Mouse (Mus musculus): Measurements from ENCODE around the gene Olfr504. TPM values are rescaled to one million over a fixed set of nuclear protein-coding genes. Genes with fewer than 3 reads are reported as not detected.
"Not testable (repeated sequence)": the region's sequence is repeated elsewhere in the genome, so short reads cannot be mapped to it uniquely, and the experiment has no call there.

The Olfr504 gene
- polyA plus RNA-seq (2015; fragmentation: Nextera tagmentation; extraction: Ambion mirVana): not detected in 2 replicates

DNA sequence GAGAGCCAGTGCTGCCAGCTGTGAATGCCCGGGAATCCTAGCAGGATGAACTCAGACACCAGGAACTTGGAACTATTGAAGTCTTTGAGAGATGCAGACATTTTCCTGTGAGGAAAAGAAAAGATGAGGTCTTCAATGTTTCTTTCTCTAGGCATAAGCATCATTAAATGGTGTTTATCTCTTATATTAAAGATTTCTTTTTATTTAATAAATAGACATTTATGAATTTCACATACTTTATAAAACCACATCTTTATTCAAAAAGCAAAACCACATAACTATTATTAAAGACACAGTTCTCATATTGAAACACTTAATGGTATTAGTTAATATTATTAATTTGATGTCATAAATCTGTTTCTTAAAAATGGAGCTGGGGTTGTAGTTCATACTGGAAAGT, at the start of gene Olfr504:
Olfr504 (minus strand) TSS at position 101 of the 400 bp plus-strand sequence.
- Histone ChIP-seq H3K4me2 (no peak within 1 kb of the TSS), H3K27me3 (no peaks in the 10 kb centered on the region), H3K4me1 (no peaks in the 10 kb centered on the region), H3K36me3 (no peaks in the 10 kb centered on the region), H3K4me3 (no peak within 1 kb of the TSS), H3K27ac (no peak within 1 kb of the TSS), H3K9ac (no peak within 1 kb of the TSS), H3K9me3 (no peaks in the 10 kb centered on the region)
- no peak for ATAC-seq (ENCODE audit: borderline replicate concordance, extremely low read depth, low FRiP score, low TSS enrichment)
- WGBS: 93% methylated on average over 1 of the region's 1 CpGs

- no peak overlapping the region for H3K4me2 ChIP-seq
- no peak overlapping the region for H3K9ac ChIP-seq
- no peak overlapping the region for H3K4me3 ChIP-seq
- H3K27me3 ChIP-seq: no peaks in the 10 kb centered on the region
- H3K4me1 ChIP-seq: no peaks in the 10 kb centered on the region
- H3K36me3 ChIP-seq: no peaks in the 10 kb centered on the region
- ATAC-seq (ENCODE audit: borderline replicate concordance, extremely low read depth, low FRiP score, low TSS enrichment): no peak
- H3K27ac ChIP-seq: no peak overlapping the region
- no peaks in the 10 kb centered on the region for H3K9me3 ChIP-seq
- 84% methylated on average over 2 of the region's 2 CpGs for WGBS
Observed at GRCm38 (mm10) chr7:108614110-108614509, 48.5 kb upstream of the Olfr504 start.

GRCm38 (mm10) chr7:108610487-108610886, 44.9 kb upstream of the Olfr504 start, which contains the start of gene Olfr506:
TSS of gene Olfr506 (plus strand) at chr7:108610787.
- no peaks in the 10 kb centered on the region for H3K36me3 ChIP-seq
- no peak for ATAC-seq (ENCODE audit: borderline replicate concordance, extremely low read depth, low FRiP score, low TSS enrichment)
- H3K4me2 ChIP-seq: no peak within 1 kb of the TSS
- no peaks in the 10 kb centered on the region for H3K4me1 ChIP-seq
- H3K9ac ChIP-seq: no peak within 1 kb of the TSS
- H3K4me3 ChIP-seq: no peak within 1 kb of the TSS
- H3K27me3 ChIP-seq: no peaks in the 10 kb centered on the region
- no peaks in the 10 kb centered on the region for H3K9me3 ChIP-seq
- H3K27ac ChIP-seq: no peak within 1 kb of the TSS

DNA sequence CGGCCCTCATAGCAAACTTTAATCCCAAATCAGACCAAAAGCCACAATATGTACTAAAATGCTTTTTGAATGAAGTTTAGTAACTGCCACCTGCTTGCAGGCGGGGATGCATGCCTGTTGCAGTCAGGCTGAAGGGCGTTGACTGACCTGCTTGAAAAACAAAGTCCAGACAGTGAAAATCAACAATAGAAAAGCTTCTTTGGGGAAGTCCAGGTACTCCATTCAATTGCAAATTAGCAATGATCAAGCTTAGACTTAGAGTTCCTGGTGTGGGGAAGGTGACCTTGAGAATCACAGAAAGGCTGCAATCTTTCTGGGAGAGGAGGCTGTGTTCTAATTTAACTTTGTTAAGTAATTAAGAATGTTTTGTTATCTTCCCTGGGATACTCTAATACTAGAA, 36.3 kb upstream of the Olfr504 start:
- H3K4me3 ChIP-seq, H3K27me3 ChIP-seq: not testable (repeated sequence)
- WGBS: 70% methylated on average over 3 of the region's 3 CpGs

GRCm38 (mm10) chr7:108589797-108590196, 24.2 kb upstream of the Olfr504 start:
- no peaks in the 10 kb centered on the region for H3K36me3 ChIP-seq
- no peak overlapping the region for H3K4me3 ChIP-seq
- ATAC-seq (ENCODE audit: borderline replicate concordance, extremely low read depth, low FRiP score, low TSS enrichment): no peak
- no peaks in the 10 kb centered on the region for H3K4me1 ChIP-seq
- H3K27me3 ChIP-seq: no peaks in the 10 kb centered on the region
- no peaks in the 10 kb centered on the region for H3K9me3 ChIP-seq
- H3K4me2 ChIP-seq: no peak overlapping the region
- H3K27ac ChIP-seq: no peak overlapping the region
- 100% methylated on average over 1 of the region's 1 CpGs for WGBS
- H3K9ac ChIP-seq: no peak overlapping the region

More for the DNA sequence above, 36.3 kb upstream of the Olfr504 start:
- H3K4me1 ChIP-seq; H3K9ac ChIP-seq; H3K27ac ChIP-seq; H3K4me2 ChIP-seq; ATAC-seq (ENCODE audit: borderline replicate concordance, extremely low read depth, low FRiP score, low TSS enrichment); H3K36me3 ChIP-seq; H3K9me3 ChIP-seq: not testable (repeated sequence)

- H3K9ac ChIP-seq; H3K27ac ChIP-seq; H3K36me3 ChIP-seq; H3K4me3 ChIP-seq; H3K4me2 ChIP-seq; H3K9me3 ChIP-seq; ATAC-seq (ENCODE audit: borderline replicate concordance, extremely low read depth, low FRiP score, low TSS enrichment); H3K27me3 ChIP-seq; H3K4me1 ChIP-seq: not testable (repeated sequence)
- WGBS: 40% methylated on average over 1 of the region's 1 CpGs
Observed at GRCm38 (mm10) chr7:108544227-108544626, 21.4 kb downstream of the Olfr504 start, which contains the start of gene Olfr503. TSS of gene Olfr503 (plus strand) at chr7:108544527.

DNA sequence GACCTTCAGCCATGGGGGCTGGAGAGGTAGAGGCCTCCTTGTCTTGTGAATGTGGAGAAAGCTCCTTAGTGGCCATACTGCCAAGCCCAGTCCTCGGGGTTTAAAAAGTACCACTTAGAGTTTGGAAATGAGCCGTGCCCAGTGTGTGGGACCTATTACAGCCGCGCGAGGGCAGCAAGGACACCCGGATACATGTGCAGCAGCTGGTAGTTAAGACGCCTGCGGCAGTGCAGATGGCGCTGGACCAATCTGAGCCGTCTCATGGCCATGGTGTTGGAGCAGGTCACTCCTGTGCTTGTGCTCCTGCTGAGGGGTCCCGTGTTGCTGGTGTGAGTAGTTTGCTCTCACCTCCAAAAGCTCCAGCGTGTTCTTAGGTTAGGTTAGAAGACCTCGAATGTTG, 23.2 kb downstream of the Olfr504 start:
- Histone ChIP-seq H3K27me3 (no peaks in the 10 kb centered on the region), H3K4me1 (no peaks in the 10 kb centered on the region), H3K27ac (no peak overlapping the region), H3K9ac (no peak overlapping the region), H3K4me2 (no peak overlapping the region), H3K36me3 (no peaks in the 10 kb centered on the region), H3K4me3 (no peak overlapping the region), H3K9me3 (no peaks in the 10 kb centered on the region)
- 75% methylated on average over 13 of the region's 13 CpGs for WGBS
- ATAC-seq (ENCODE audit: borderline replicate concordance, extremely low read depth, low FRiP score, low TSS enrichment): no peak

DNA sequence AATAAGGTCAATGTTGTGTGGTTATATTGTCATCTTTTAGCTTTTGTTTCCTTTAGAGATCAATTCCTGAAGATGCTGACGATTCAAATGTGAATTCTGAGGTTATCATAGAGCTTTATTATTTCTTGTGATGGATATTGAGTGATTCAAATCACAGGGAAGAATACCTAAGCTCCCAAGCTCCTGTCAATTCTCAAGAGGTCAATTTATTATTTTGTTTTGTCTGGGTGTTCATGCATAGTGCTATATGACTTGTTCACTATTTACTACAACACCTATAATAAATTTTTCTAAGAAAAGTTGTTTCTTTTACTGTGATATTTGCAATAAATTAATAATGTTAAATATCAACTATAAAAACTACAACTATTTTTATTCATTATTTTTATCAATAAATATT, 40.6 kb downstream of the Olfr504 start, which contains the start of gene Olfr502:
Olfr502 (minus strand) TSS at position 101 of the 400 bp plus-strand sequence.
- no peak within 1 kb of the TSS for H3K4me2 ChIP-seq
- no peak within 1 kb of the TSS for H3K4me3 ChIP-seq
- H3K27ac ChIP-seq: no peak within 1 kb of the TSS
- ATAC-seq (ENCODE audit: borderline replicate concordance, extremely low read depth, low FRiP score, low TSS enrichment): no peak
- 58% methylated on average over 1 of the region's 1 CpGs for WGBS
- no peaks in the 10 kb centered on the region for H3K36me3 ChIP-seq
- H3K27me3 ChIP-seq: no peaks in the 10 kb centered on the region
- H3K4me1 ChIP-seq: no peaks in the 10 kb centered on the region
- H3K9me3 ChIP-seq: 0 out of 2 replicates have a peak, but pooled peaks cover under 1% of the 10 kb centered on the region
- H3K9ac ChIP-seq: no peak within 1 kb of the TSS

Other genes with a start within 250 kb of the Olfr504 start
- gene Olfr492, start 242.1 kb downstream of the Olfr504 start, polyA plus RNA-seq (2015; fragmentation: Nextera tagmentation; extraction: Ambion mirVana): not detected in 2 replicates
- not detected in 2 replicates for gene Olfr493, start 218.8 kb downstream of the Olfr504 start, polyA plus RNA-seq (2015; fragmentation: Nextera tagmentation; extraction: Ambion mirVana)
- gene Olfr494, start 200.5 kb downstream of the Olfr504 start, polyA plus RNA-seq (2015; fragmentation: Nextera tagmentation; extraction: Ambion mirVana): not detected in 2 replicates
- gene Olfr495, start 172.6 kb downstream of the Olfr504 start, polyA plus RNA-seq (2015; fragmentation: Nextera tagmentation; extraction: Ambion mirVana): not detected in 2 replicates
- gene Olfr497, start 145.4 kb downstream of the Olfr504 start, polyA plus RNA-seq (2015; fragmentation: Nextera tagmentation; extraction: Ambion mirVana): not detected in 2 replicates
- not detected in 2 replicates for gene Olfr498, start 100.5 kb downstream of the Olfr504 start, polyA plus RNA-seq (2015; fragmentation: Nextera tagmentation; extraction: Ambion mirVana)
- gene Olfr502, start 40.7 kb downstream of the Olfr504 start, polyA plus RNA-seq (2015; fragmentation: Nextera tagmentation; extraction: Ambion mirVana): not detected in 2 replicates
- not detected in 2 replicates for gene Olfr503, start 21.3 kb downstream of the Olfr504 start, polyA plus RNA-seq (2015; fragmentation: Nextera tagmentation; extraction: Ambion mirVana)
- gene Olfr506, start 45.0 kb upstream of the Olfr504 start, polyA plus RNA-seq (2015; fragmentation: Nextera tagmentation; extraction: Ambion mirVana): not detected in 2 replicates
- not detected in 2 replicates for gene Olfr507, start 56.0 kb upstream of the Olfr504 start, polyA plus RNA-seq (2015; fragmentation: Nextera tagmentation; extraction: Ambion mirVana)
- gene Olfr508, start 64.2 kb upstream of the Olfr504 start, polyA plus RNA-seq (2015; fragmentation: Nextera tagmentation; extraction: Ambion mirVana): not detected in 2 replicates
- not detected in 2 replicates for gene Olfr509, start 86.1 kb upstream of the Olfr504 start, polyA plus RNA-seq (2015; fragmentation: Nextera tagmentation; extraction: Ambion mirVana)
- not detected in 2 replicates for gene Olfr510, start 100.6 kb upstream of the Olfr504 start, polyA plus RNA-seq (2015; fragmentation: Nextera tagmentation; extraction: Ambion mirVana)
- not detected in 2 replicates for gene Olfr512, start 147.5 kb upstream of the Olfr504 start, polyA plus RNA-seq (2015; fragmentation: Nextera tagmentation; extraction: Ambion mirVana)
- gene Olfr513, start 185.2 kb upstream of the Olfr504 start, polyA plus RNA-seq (2015; fragmentation: Nextera tagmentation; extraction: Ambion mirVana): not detected in 2 replicates

All from lung, embryonic 15.5 days (tissue).